Mouse (Mus musculus): Measurements from ENCODE around the gene Olfr1311.
"Not testable (repeated sequence)": the region's sequence is repeated elsewhere in the genome, so short reads cannot be mapped to it uniquely, and the experiment has no call there.

Gene Olfr1311

GRCm38 (mm10) chr2:112024312-112024711, at the start of gene Olfr1311:
TSS of gene Olfr1311 (minus strand) at chr2:112024412.
- DNase-seq (ENCODE audit: low read depth): no peak

DNA sequence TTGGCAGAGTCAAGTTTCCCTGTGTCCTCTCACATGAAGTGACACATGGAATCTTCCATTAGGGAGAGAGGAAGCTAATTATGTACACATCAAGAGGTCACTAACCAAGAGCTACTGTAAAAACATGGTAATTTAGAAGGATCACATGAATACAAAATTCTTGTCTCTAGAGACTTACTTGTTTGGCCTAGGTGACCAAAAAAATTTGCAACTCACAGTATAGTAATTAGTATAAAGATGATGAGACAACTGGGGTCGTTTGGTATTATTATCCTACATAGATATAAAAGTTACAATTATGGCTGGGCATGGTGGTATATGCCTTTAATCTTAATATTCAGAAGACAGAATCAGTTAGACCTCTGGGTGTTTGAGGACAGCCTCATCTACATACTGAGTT, 25.9 kb upstream of the Olfr1311 start, which contains the start of gene Olfr1312:
TSS of gene Olfr1312 (minus strand) at position 101 of the 400 bp plus-strand sequence.
- no peak for DNase-seq (ENCODE audit: low read depth)

- not testable (repeated sequence) for DNase-seq (ENCODE audit: low read depth)
Observed at GRCm38 (mm10) chr2:112026971-112027370, 2.8 kb upstream of the Olfr1311 start.

DNA sequence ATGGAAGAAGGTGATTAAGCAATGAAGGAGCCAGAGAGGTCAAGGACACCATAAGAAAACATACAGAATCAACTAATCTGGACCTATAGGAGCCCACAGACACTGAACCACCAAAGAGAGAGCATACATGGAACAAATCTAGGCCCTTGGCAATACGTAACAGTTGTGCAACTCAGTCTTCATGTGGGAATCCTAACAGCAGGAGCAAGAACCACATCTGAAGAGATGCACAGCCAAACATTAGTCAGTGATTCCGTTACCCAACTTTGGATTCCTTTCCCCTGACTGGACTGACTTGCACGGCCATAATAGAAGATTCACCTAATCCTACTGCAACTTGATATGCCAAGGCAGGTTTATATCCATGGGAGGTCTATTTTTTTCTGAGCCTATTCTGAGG, 9.3 kb downstream of the Olfr1311 start:
- DNase-seq (ENCODE audit: low read depth): no peak

DNA sequence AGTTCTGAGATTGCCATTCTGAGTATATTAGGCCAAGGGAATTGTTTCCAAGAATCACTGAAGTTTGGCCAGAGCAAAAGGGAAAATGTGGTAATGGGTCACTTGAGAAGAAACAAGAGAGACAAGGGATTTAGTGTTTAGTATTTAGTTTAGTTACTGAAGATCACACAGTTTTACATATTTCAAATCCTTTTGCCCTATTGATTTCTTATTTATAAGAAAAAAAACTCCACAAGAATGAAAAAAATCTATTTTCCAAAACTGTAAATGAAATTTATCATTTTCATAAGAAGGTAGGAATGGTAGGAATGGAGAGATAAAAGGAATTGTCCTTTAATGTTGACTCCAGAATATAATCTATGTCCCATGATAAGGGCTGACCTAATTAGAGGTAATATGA, 11.6 kb downstream of the Olfr1311 start, which contains the start of gene Olfr1310:
TSS of gene Olfr1310 (minus strand) at position 101 of the 400 bp plus-strand sequence.
- no peak for DNase-seq (ENCODE audit: low read depth)

GRCm38 (mm10) chr2:111990181-111990580, 34.0 kb downstream of the Olfr1311 start, which contains the start of gene Olfr1309:
TSS of gene Olfr1309 (minus strand) at chr2:111990281.
- DNase-seq (ENCODE audit: low read depth): no peak

Measured in c-Kit-positive CD71-negative TER-119-negative erythroid progenitor cells, embryonic 14.5 days (primary cell).